Mouse (Mus musculus) MEL (cell line): ENCODE data around the gene Atp5k. TPM values are rescaled to one million over a fixed set of nuclear protein-coding genes. Genes with fewer than 3 reads are reported as not detected.

ENCODE experiments used
- DNase-seq: peaks from one replicate; pipeline ENCODE4 v3.0.0; 2011; ENCODE audit warnings: low read depth, low spot score
- H3K27ac ChIP-seq: 2 replicates; pipeline ENCODE4 v1.5.1; 2012; ENCODE audit warnings: low read depth, mild to moderate bottlenecking, control low read depth, low read length, moderate library complexity; ENCODE audit not compliant: control insufficient read depth
- H3K27me3 ChIP-seq, 2 experiments: fragments of 150-350 bp in 1 of 2; sonication (generic) in 1 of 2; 2 replicates each; pipeline ENCODE4 v1.6.1; 2012; ENCODE audit warnings: low read length in 2 of 2, mild to moderate bottlenecking in 2 of 2, improper control_type of control experiment in 1 of 2, moderate library complexity in 1 of 2; ENCODE audit not compliant: insufficient read depth in 2 of 2, control insufficient read depth in 1 of 2
- H3K36me3 ChIP-seq, 2 experiments: 2 replicates each; pipeline ENCODE4 v1.6.1; 2012 to 2014; ENCODE audit warnings: low read length in 2 of 2, improper control_type of control experiment in 1 of 2, inconsistent platforms in 1 of 2, mild to moderate bottlenecking in 1 of 2; ENCODE audit not compliant: insufficient read depth in 2 of 2, control insufficient read depth in 1 of 2
- H3K4me1 ChIP-seq, 2 experiments: fragments of 150-350 bp in 1 of 2; sonication (generic) in 1 of 2; 2 replicates each; pipeline ENCODE4 v1.6.1; 2012; ENCODE audit warnings: low read length in 2 of 2, improper control_type of control experiment in 1 of 2, mild to moderate bottlenecking in 1 of 2; ENCODE audit not compliant: insufficient read depth in 2 of 2, control insufficient read depth in 1 of 2
- H3K4me3 ChIP-seq, 2 experiments: fragments of 150-350 bp in 1 of 2; sonication (generic) in 1 of 2; 2 replicates each; pipeline ENCODE4 v1.5.1; 2012; ENCODE audit warnings: low read depth in 2 of 2, low read length in 2 of 2, mild to moderate bottlenecking in 2 of 2, moderate library complexity in 2 of 2, control low read depth in 1 of 2, improper control_type of control experiment in 1 of 2; ENCODE audit not compliant: control insufficient read depth in 1 of 2, insufficient read depth in 1 of 2
- H3K79me2 ChIP-seq: 2 replicates; pipeline ENCODE4 v1.6.1; 2012; ENCODE audit warnings: mild to moderate bottlenecking, low read length, moderate library complexity; ENCODE audit not compliant: control insufficient read depth, poor library complexity, insufficient read depth
- H3K9ac ChIP-seq: 2 replicates; pipeline ENCODE4 v1.6.1; 2012; ENCODE audit warnings: low read depth, mild to moderate bottlenecking, control low read depth, low read length, moderate library complexity; ENCODE audit not compliant: control insufficient read depth, poor library complexity, severe bottlenecking
- H3K9me3 ChIP-seq: fragments of 150-350 bp; sonication (generic); replicated peaks from 2 replicates; pipeline ENCODE4 v1.6.1; 2012; ENCODE audit warnings: mild to moderate bottlenecking, low read length, improper control_type of control experiment, moderate library complexity; ENCODE audit not compliant: insufficient read depth
- BHLHE40 ChIP-seq: IDR thresholded peaks from 2 replicates; pipeline ENCODE4 v1.6.1; 2012; ENCODE audit warnings: low read depth, mild to moderate bottlenecking, inconsistent platforms, low read length, improper control_type of control experiment, borderline replicate concordance
- CHD1 ChIP-seq: IDR thresholded peaks from 2 replicates; pipeline ENCODE4 v1.6.1; 2012; ENCODE audit warnings: low read depth, mild to moderate bottlenecking, inconsistent platforms, low read length, improper control_type of control experiment
- CTCF ChIP-seq, 3 experiments: IDR thresholded peaks in 2 of 3; conservative IDR thresholded peaks in 1 of 3; 2 replicates each; pipeline ENCODE4 v1.5.1; 2011 to 2012; ENCODE audit warnings: low read length in 3 of 3, low read depth in 2 of 3, mild to moderate bottlenecking in 2 of 3, improper control_type of control experiment in 1 of 3, inconsistent platforms in 1 of 3, mixed read lengths in 1 of 3, moderate library complexity in 1 of 3; ENCODE audit not compliant: control insufficient read depth in 1 of 3, insufficient read depth in 1 of 3, poor library complexity in 1 of 3, severe bottlenecking in 1 of 3
- E2F4 ChIP-seq: IDR thresholded peaks from 2 replicates; pipeline ENCODE4 v1.6.1; 2011; ENCODE audit warnings: low read depth, low read length, improper control_type of control experiment, borderline replicate concordance
- ELF1 ChIP-seq: IDR thresholded peaks from 2 replicates; pipeline ENCODE4 v1.6.1; 2014; ENCODE audit warnings: low read depth, mild to moderate bottlenecking, inconsistent platforms, low read length, improper control_type of control experiment, moderate library complexity
- ETS1 ChIP-seq: IDR thresholded peaks from 2 replicates; pipeline ENCODE4 v1.6.1; 2012; ENCODE audit warnings: low read depth, mild to moderate bottlenecking, inconsistent platforms, low read length, improper control_type of control experiment, moderate library complexity
- GATA1 ChIP-seq: IDR thresholded peaks from 2 replicates; pipeline ENCODE4 v1.6.1; 2011; ENCODE audit warnings: low read depth, low read length, improper control_type of control experiment
- HCFC1 ChIP-seq: IDR thresholded peaks from 2 replicates; pipeline ENCODE4 v1.6.1; 2012; ENCODE audit warnings: low read depth, mild to moderate bottlenecking, inconsistent platforms, low read length, improper control_type of control experiment, moderate library complexity
- MXI1 ChIP-seq: IDR thresholded peaks from 2 replicates; pipeline ENCODE4 v1.6.1; 2011; ENCODE audit warnings: mild to moderate bottlenecking, low read depth, low read length, improper control_type of control experiment
- MYB ChIP-seq: IDR thresholded peaks from 2 replicates; pipeline ENCODE4 v1.6.1; 2011; ENCODE audit warnings: mild to moderate bottlenecking, low read depth, low read length, improper control_type of control experiment
- NRF1 ChIP-seq: IDR thresholded peaks from 2 replicates; pipeline ENCODE4 v1.6.1; 2014; ENCODE audit warnings: low read depth, mild to moderate bottlenecking, inconsistent platforms, low read length, improper control_type of control experiment, moderate library complexity; ENCODE audit not compliant: poor library complexity, insufficient read depth, severe bottlenecking
- POLR2A ChIP-seq, 2 experiments: IDR thresholded peaks; 2 replicates each; pipeline ENCODE4 v1.6.1; 2011 to 2012; ENCODE audit warnings: low read length in 2 of 2, mild to moderate bottlenecking in 2 of 2, control low read depth in 1 of 2, improper control_type of control experiment in 1 of 2, low read depth in 1 of 2, moderate library complexity in 1 of 2; ENCODE audit not compliant: control insufficient read depth in 1 of 2, insufficient read depth in 1 of 2, poor library complexity in 1 of 2
- POLR2AphosphoS5 ChIP-seq: IDR thresholded peaks from 2 replicates; pipeline ENCODE4 v1.6.1; 2012; ENCODE audit warnings: low read depth, borderline replicate concordance, mild to moderate bottlenecking, inconsistent platforms, low read length, moderate library complexity, mixed read lengths
- RAD21 ChIP-seq: IDR thresholded peaks from 2 replicates; pipeline ENCODE4 v1.6.1; 2011; ENCODE audit warnings: mild to moderate bottlenecking, low read depth, low read length, improper control_type of control experiment
- SIN3A ChIP-seq: IDR thresholded peaks from 2 replicates; pipeline ENCODE4 v1.6.1; 2012; ENCODE audit warnings: low read length, improper control_type of control experiment, inconsistent platforms
- TAL1 ChIP-seq: IDR thresholded peaks from 2 replicates; pipeline ENCODE4 v1.6.1; 2012; ENCODE audit warnings: mild to moderate bottlenecking, inconsistent platforms, low read length, moderate library complexity, mixed read lengths
- TBP ChIP-seq: IDR thresholded peaks from 2 replicates; pipeline ENCODE4 v1.8.0; 2011; ENCODE audit warnings: low read depth, low read length, improper control_type of control experiment
- TCF12 ChIP-seq: IDR thresholded peaks from 2 replicates; pipeline ENCODE4 v1.6.1; 2014; ENCODE audit warnings: low read depth, mild to moderate bottlenecking, inconsistent platforms, low read length, improper control_type of control experiment, moderate library complexity
- USF2 ChIP-seq, 2 experiments: IDR thresholded peaks; 2 replicates each; pipeline ENCODE4 v1.6.1; 2011 to 2012; ENCODE audit warnings: improper control_type of control experiment in 2 of 2, low read length in 2 of 2, borderline replicate concordance in 1 of 2, inconsistent platforms in 1 of 2, low read depth in 1 of 2, mild to moderate bottlenecking in 1 of 2; ENCODE audit not compliant: insufficient read depth in 1 of 2
- ZKSCAN1 ChIP-seq: IDR thresholded peaks from 2 replicates; pipeline ENCODE4 v1.6.1; 2012; ENCODE audit warnings: low read depth, mild to moderate bottlenecking, inconsistent platforms, low read length, improper control_type of control experiment, moderate library complexity
- ZNF384 ChIP-seq: IDR thresholded peaks from 2 replicates; pipeline ENCODE4 v1.6.1; 2012; ENCODE audit warnings: low read depth, mild to moderate bottlenecking, inconsistent platforms, low read length, improper control_type of control experiment
- polyA plus RNA-seq, 2 experiments: library from polyadenylated mRNA; stranded (reverse) in 1 of 2; unstranded in 1 of 2; fragments of >175 nt in 1 of 2; fragments of >200 nt in 1 of 2; gene quantifications; 2 replicates each; pipeline versions ENCODE4 v1.2.1 to v1.2.4; 2012; ENCODE audit warnings: low replicate concordance in 2 of 2, low read depth in 1 of 2; ENCODE audit not compliant: insufficient read length in 2 of 2, insufficient read depth in 1 of 2, missing spikeins in 1 of 2
- total RNA-seq: library from RNA; depleted of rRNA; stranded (reverse); fragments of 300-350 nt; gene quantifications from 2 replicates; pipeline ENCODE4 v1.2.3, GENCODE M21; 2012

The Atp5k gene
- total and polyA plus RNA-seq, 3 experiments: 329 to 801 TPM; not detected in 1

- peak overlapping the region; percentile 57 to 98 for H3K4me3 ChIP-seq
- H3K9ac ChIP-seq: peak overlapping the region; percentile 4
- peaks cover 16 to 30% of the 10 kb centered on the region in 2 experiments for H3K4me1 ChIP-seq
- peaks cover 29% of the 10 kb centered on the region for H3K79me2 ChIP-seq
- no peaks in the 10 kb centered on the region for H3K27me3 ChIP-seq
- H3K9me3 ChIP-seq: no peaks in the 10 kb centered on the region
- no peak for DNase-seq
- TF ChIP-seq HCFC1 (no peak), SIN3A (no peak), ZNF384 (no peak), RAD21 (no peak), GATA1 (no peak), CHD1 (no peak), ETS1 (no peak), CTCF (IDR thresholded peaks at IDR 0.05 in 2 of 3, conservative IDR thresholded peaks at IDR 0.05 in 1 of 3; ENCODE audit: control insufficient read depth in 1 of 3, insufficient read depth in 1 of 3, low read depth in 2 of 3, low read length in 3 of 3, poor library complexity in 1 of 3, severe bottlenecking in 1 of 3) (no peak), TBP (no peak), MYB (no peak), POLR2A (IDR thresholded peaks at IDR 0.05; ENCODE audit: control insufficient read depth in 1 of 2, insufficient read depth in 1 of 2, low read depth in 1 of 2, low read length in 2 of 2, poor library complexity in 1 of 2) (no peak), ELF1 (no peak), POLR2AphosphoS5 (no peak), MXI1 (no peak), NRF1 (no peak), USF2 (IDR thresholded peaks at IDR 0.05; ENCODE audit: borderline replicate concordance in 1 of 2, insufficient read depth in 1 of 2, low read depth in 1 of 2, low read length in 2 of 2) (no peak), TCF12 (no peak), E2F4 (no peak), ZKSCAN1 (no peak)
- TF ChIP-seq, all 39 proteins: peak for 0
- Histone ChIP-seq H3K27ac (no peak overlapping the region), H3K36me3 (peaks cover 0 to 32% of the 10 kb centered on the region in 2 experiments; a peak in 2 of 4 replicates)
Observed at GRCm38 (mm10) chr5:108460461-108460860, 26.2 kb upstream of the Atp5k start.

- Histone ChIP-seq H3K79me2 (peaks cover 25% of the 10 kb centered on the region), H3K4me1 (peaks cover 13 to 26% of the 10 kb centered on the region in 2 experiments), H3K9me3 (no peaks in the 10 kb centered on the region), H3K4me3 (no peak overlapping the region), H3K27ac (no peak overlapping the region), H3K9ac (no peak overlapping the region), H3K27me3 (no peaks in the 10 kb centered on the region), H3K36me3 (peaks cover 0 to 16% of the 10 kb centered on the region in 2 experiments; a peak in 2 of 4 replicates)
- peak; percentile 24 for DNase-seq
- TF ChIP-seq RAD21 (no peak), TAL1 (no peak), BHLHE40 (no peak), TCF12 (no peak)
Observed at GRCm38 (mm10) chr5:108458706-108459105, 24.5 kb upstream of the Atp5k start.
